Mouse (Mus musculus) stomach, embryonic 15.5 days (tissue): ENCODE measurements at regions not wholly inside any gene's neighbourhood (a gene's known extent, or its start where the extent isn't known, plus 50 kb on each side); places are given as distances from the start of the nearest gene placed in this dataset.

Source experiments
- ATAC-seq: fragments of 200-750 bp; cut with Nextera tagmentation; 2 replicates; pipeline ENCODE4 v1.8.0; 2017; ENCODE audit warnings: low read depth, moderate number of reproducible peaks, moderate TSS enrichment; ENCODE audit not compliant: insufficient read depth, low FRiP score
- H3K27ac ChIP-seq: fragments of 300-500 bp; sonication (generic); 2 replicates; pipeline ENCODE4 v1.5.1; 2015; ENCODE audit warnings: mild to moderate bottlenecking, inconsistent platforms
- H3K27me3 ChIP-seq: fragments of 300-500 bp; sonication (generic); replicated peaks from 2 replicates; pipeline ENCODE4 v1.6.1; 2015; ENCODE audit warnings: inconsistent platforms
- H3K36me3 ChIP-seq: fragments of 300-500 bp; sonication (generic); 2 replicates; pipeline ENCODE4 v1.6.1; 2015; ENCODE audit warnings: inconsistent platforms
- H3K4me1 ChIP-seq: fragments of 300-500 bp; sonication (generic); 2 replicates; pipeline ENCODE4 v1.6.1; 2015; ENCODE audit warnings: inconsistent platforms
- H3K4me2 ChIP-seq: fragments of 300-500 bp; sonication (generic); 2 replicates; pipeline ENCODE4 v1.6.1; 2015; ENCODE audit warnings: mild to moderate bottlenecking, inconsistent platforms
- H3K4me3 ChIP-seq: fragments of 300-500 bp; sonication (generic); replicated peaks from 2 replicates; pipeline ENCODE4 v1.5.1; 2015; ENCODE audit warnings: inconsistent platforms
- H3K9ac ChIP-seq: fragments of 300-500 bp; sonication (generic); 2 replicates; pipeline ENCODE4 v1.6.1; 2015; ENCODE audit warnings: inconsistent platforms
- H3K9me3 ChIP-seq: fragments of 300-500 bp; sonication (generic); 2 replicates; pipeline ENCODE4 v1.6.1; 2016; ENCODE audit warnings: inconsistent platforms
- WGBS: fragments of 180-500 bp; shearing (Covaris S2); methylation state at CpG from one replicate; pipeline ENCODE4 v1.1.7; 2015; 5-methylcytosine and 5-hydroxymethylcytosine counted together

DNA sequence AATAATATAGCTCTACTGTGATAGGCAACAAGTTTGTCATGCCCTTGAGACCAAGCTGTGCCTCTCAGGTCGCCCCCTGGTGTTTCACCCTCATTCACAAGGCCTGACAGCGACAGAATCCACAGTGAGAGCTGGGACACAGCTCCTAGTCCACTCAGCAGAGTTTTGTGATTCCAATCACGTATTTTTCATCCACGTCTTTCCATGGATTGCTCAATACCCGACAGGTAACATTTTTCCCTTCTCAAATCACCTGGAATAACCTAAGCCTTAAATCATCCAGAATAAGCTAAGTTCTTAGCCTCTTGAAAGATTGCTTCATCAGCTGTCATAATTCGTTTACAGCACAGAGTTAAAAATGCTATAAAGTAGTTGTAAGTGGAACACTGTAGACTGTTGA is 211.3 kb downstream of the Ccdc91 start:
- Histone ChIP-seq H3K9ac (no peak overlapping the region), H3K4me3 (no peak overlapping the region), H3K4me1 (no peaks in the 10 kb centered on the region), H3K36me3 (no peaks in the 10 kb centered on the region), H3K4me2 (no peak overlapping the region), H3K27me3 (no peaks in the 10 kb centered on the region), H3K9me3 (no peaks in the 10 kb centered on the region), H3K27ac (no peak overlapping the region)
- 67% methylated on average over 6 of the region's 6 CpGs for WGBS
- no peak for ATAC-seq

DNA sequence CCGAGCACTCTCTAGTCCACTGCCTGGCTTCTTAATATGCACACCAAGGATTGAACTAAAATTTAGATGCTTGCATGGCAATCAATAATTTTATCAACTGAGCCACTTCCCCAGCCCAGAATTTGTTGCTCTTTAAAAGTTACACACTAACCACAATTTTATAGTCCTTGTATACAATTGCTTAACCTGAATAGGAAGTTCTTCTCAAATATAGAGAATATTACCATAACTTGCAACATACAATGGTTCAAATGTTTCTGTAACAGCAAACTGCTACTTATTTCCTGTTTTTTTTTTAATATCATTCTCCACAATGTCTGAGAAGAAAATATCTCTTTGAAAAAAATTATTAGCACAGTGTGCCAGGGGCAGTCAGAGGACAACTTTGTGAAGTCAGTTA is 222.6 kb downstream of the Ccdc91 start:
- no peak overlapping the region for H3K9ac ChIP-seq
- no peak for ATAC-seq
- 84% methylated on average over 1 of the region's 1 CpGs for WGBS

DNA sequence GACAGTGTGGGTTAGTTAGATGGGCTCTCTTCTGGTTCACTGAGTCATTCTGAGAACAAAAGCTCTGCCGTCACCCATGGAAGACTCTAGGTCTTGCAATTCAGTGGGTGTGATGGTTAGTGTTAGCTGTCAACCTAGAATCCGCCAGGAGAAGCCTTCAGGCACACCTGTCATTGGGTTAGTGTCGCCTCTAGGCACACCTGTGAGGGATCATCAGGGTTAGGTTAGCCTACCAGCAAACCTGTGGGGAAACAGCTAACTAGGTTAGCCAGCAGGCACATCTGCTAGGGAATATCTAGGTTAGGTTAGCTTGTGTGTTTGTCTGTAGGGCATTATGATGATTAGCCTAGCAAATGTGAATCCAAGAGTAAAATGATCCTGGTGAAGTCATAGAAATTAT is 223.8 kb downstream of the Ccdc91 start:
- no peaks in the 10 kb centered on the region for H3K9me3 ChIP-seq
- H3K27ac ChIP-seq: no peak overlapping the region
- no peak overlapping the region for H3K9ac ChIP-seq
- no peak overlapping the region for H3K4me2 ChIP-seq
- 76% methylated on average over 3 of the region's 3 CpGs for WGBS
- no peak overlapping the region for H3K4me3 ChIP-seq
- no peaks in the 10 kb centered on the region for H3K36me3 ChIP-seq
- H3K4me1 ChIP-seq: no peaks in the 10 kb centered on the region
- no peak for ATAC-seq
- no peaks in the 10 kb centered on the region for H3K27me3 ChIP-seq

More for the DNA sequence above, 222.6 kb downstream of the Ccdc91 start:
- Histone ChIP-seq H3K9me3 (no peaks in the 10 kb centered on the region), H3K27me3 (no peaks in the 10 kb centered on the region), H3K27ac (no peak overlapping the region), H3K4me2 (no peak overlapping the region), H3K36me3 (no peaks in the 10 kb centered on the region), H3K4me1 (no peaks in the 10 kb centered on the region), H3K4me3 (no peak overlapping the region)

DNA sequence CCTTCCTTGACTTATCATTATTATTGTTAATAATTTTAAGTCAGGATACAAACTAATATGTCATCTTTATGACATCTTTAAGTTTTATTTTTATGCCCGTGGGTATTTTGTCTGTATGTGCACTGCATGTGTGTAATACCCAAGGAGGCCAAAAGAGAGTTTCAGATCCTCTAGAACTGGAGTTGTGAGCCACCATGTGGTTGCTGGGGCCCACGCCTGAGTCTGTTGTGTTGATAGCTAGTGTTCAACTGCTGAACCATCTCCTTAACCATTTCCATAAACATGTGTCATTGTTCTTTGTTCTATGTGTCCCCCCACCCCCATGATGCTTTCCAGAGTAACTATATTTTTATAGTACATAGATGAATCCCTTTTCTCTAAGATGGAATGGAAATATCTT is 225.0 kb downstream of the Ccdc91 start:
- no peaks in the 10 kb centered on the region for H3K36me3 ChIP-seq
- ATAC-seq: no peak
- no peak overlapping the region for H3K27ac ChIP-seq
- H3K9me3 ChIP-seq: no peaks in the 10 kb centered on the region
- no peaks in the 10 kb centered on the region for H3K4me1 ChIP-seq
- H3K4me3 ChIP-seq: no peak overlapping the region
- no peaks in the 10 kb centered on the region for H3K27me3 ChIP-seq
- H3K4me2 ChIP-seq: no peak overlapping the region
- H3K9ac ChIP-seq: no peak overlapping the region
- WGBS: 68% methylated on average over 2 of the region's 2 CpGs

DNA sequence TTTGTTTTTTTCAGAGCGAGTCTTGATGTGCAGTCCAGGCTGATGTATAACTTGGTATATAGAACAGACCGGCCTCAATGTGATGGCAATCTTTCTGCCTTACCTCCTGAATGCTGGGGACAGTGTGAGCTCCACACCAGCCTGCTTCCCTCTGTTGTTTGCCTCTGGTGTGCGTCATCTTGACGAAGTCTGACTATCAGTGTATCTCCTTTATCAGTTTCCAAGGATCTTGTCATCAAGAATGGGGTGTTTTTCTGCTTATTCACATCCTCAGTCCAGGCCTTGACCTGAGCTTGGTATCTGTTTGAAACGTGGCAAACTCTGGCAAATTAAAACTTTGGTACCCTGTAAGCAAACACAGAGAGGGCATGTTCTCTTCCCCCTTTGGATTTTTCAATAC is 226.3 kb downstream of the Ccdc91 start:
- H3K4me1 ChIP-seq: no peaks in the 10 kb centered on the region
- H3K36me3 ChIP-seq: no peaks in the 10 kb centered on the region
- no peaks in the 10 kb centered on the region for H3K27me3 ChIP-seq
- no peak overlapping the region for H3K4me3 ChIP-seq
- no peak overlapping the region for H3K27ac ChIP-seq
- H3K9me3 ChIP-seq: no peaks in the 10 kb centered on the region
- H3K4me2 ChIP-seq: no peak overlapping the region
- WGBS: 64% methylated on average over 5 of the region's 5 CpGs
- no peak for ATAC-seq
- no peak overlapping the region for H3K9ac ChIP-seq

DNA sequence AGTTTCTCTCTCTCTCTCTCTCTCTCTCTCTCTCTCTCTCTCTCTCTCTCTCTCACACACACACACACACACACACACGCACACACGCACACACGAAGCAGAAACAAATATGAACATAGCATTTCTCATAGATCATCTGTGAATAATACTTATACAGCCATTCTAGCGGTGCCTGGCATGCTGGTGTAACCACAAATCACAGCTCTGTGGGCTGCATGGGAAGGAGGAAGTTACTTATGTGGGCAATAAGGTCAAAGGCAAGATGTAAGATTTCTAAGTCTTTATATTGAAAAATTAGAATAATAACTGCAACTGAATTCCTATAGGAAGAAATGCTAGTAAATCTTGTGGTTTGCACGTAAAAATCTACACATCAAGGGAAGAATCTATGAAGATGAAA is 228.7 kb downstream of the Ccdc91 start:
- Histone ChIP-seq H3K4me1 (no peaks in the 10 kb centered on the region), H3K27me3 (no peaks in the 10 kb centered on the region), H3K9ac (no peak overlapping the region), H3K4me3 (no peak overlapping the region), H3K9me3 (no peaks in the 10 kb centered on the region), H3K36me3 (no peaks in the 10 kb centered on the region), H3K27ac (no peak overlapping the region), H3K4me2 (no peak overlapping the region)
- no peak for ATAC-seq
- WGBS: 76% methylated on average over 5 of the region's 5 CpGs

DNA sequence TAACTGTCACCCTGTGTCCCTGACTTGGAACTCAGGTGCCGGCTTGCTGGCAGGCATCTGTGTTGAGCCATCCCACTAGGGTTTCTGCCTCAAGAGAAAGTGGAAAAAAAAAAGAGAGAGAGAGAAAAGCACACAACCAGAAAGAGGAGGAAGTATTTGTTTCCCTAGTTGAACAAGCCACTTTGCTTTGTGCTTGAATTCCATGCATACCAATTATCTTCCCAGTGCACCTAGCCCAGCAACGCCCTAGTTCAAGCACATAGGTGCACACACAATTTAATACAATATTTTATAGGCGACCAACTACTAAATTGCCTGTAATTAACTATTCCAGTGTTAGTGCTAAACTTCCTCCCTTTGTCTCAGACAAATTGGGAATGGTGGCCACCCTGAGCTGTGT is 230.3 kb downstream of the Ccdc91 start:
- Histone ChIP-seq H3K36me3 (no peaks in the 10 kb centered on the region), H3K27ac (no peak overlapping the region), H3K9ac (no peak overlapping the region), H3K27me3 (no peaks in the 10 kb centered on the region), H3K4me1 (no peaks in the 10 kb centered on the region), H3K4me3 (no peak overlapping the region), H3K4me2 (no peak overlapping the region), H3K9me3 (no peaks in the 10 kb centered on the region)
- ATAC-seq: no peak
- 62% methylated on average over 3 of the region's 3 CpGs for WGBS

DNA sequence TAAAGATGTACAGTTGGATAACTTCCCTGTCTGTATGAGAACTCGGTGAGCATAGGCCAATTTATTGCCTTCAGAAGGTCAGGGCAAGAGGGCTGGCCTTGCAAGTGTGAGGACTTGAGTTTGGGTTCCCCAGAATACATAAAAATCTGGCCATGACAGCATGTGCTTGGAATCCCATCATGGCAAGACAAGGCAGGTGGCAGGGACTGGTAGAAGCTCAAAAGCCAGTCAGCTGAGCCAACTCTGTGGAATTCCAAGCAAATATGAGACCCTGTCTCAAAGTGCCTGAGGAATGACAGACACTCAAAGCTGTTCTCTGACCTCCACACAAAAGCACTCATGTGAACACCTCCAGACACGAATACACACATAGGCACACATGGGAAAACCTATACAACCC is 231.1 kb downstream of the Ccdc91 start:
- H3K4me1 ChIP-seq: no peaks in the 10 kb centered on the region
- no peaks in the 10 kb centered on the region for H3K27me3 ChIP-seq
- H3K9ac ChIP-seq: no peak overlapping the region
- no peak overlapping the region for H3K4me3 ChIP-seq
- H3K27ac ChIP-seq: no peak overlapping the region
- H3K9me3 ChIP-seq: no peaks in the 10 kb centered on the region
- H3K36me3 ChIP-seq: no peaks in the 10 kb centered on the region
- no peak overlapping the region for H3K4me2 ChIP-seq
- 76% methylated on average over 2 of the region's 2 CpGs for WGBS
- ATAC-seq: no peak

DNA sequence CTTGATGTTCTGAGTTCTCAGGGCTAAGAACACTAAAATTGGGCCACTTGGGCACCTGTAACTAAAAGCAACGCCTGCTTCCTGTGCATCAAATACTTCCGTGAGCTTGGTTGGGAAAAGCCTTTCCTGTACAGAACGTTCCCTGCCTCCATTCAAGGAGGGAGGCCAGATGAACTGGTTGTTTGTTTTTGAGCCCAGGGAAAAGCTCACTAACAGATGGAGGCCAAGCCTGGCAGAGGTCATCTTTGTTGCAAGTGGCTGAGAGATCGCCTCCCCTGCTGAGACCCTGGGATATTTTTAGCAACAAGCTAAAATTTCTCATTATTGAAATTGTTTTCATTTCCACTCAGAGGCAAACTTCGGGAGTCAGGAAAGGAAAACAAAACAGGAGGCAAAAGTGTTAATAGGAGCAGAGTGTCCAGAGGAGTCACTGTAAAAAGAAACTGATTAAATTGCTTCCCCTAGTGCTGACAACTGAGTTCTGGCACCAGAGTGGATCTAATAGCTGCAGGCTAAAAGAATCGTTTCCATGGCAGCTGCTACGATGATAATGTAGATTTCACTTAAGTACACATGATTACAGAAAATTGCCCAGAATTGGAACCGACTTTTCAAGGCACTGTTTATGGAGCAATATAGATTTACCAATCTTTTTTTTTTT is 242.6 kb downstream of the Ccdc91 start:
- no peak for ATAC-seq
- no peak overlapping the region for H3K27ac ChIP-seq
- no peaks in the 10 kb centered on the region for H3K27me3 ChIP-seq
- H3K36me3 ChIP-seq: no peaks in the 10 kb centered on the region
- no peaks in the 10 kb centered on the region for H3K9me3 ChIP-seq
- no peak overlapping the region for H3K9ac ChIP-seq
- 25% methylated on average over 8 of the region's 8 CpGs for WGBS
- no peak overlapping the region for H3K4me3 ChIP-seq
- H3K4me2 ChIP-seq: no peak overlapping the region
- no peaks in the 10 kb centered on the region for H3K4me1 ChIP-seq

DNA sequence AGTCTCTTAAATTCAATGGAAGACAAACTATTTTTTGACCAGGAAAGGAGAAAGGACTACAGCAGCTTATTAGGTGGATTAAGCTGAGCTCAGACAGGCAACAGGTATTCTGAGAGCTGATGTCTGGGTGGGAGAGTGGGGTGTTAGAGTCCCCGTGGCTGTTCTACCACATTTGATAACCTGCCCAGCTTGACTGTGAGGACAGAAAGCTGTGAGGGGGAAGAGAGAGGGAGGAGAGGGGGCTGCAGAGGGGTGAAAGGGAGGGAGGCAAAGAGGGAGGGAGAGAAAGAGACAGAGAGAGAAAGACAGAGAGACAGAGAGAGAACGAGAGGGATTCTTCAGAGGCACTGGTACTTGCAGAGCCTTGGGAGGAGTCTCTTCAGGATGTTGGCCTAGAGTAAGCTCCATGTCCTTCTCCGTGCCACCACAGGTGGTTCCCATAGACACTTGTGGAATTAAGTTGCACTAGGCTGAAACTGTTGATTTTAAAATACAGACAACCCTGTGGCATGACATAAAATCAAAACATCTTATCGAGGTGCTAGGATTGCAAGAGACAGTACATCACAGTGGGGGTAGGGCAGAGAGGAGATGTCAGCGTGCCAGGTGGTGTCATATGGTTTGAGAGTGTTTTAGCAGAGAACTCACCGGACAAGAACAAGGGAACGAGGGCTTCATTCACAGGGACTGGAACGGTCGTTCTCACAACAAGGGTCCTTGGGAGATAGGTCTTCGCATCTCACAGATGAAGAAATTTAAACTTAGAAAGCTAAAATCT is 243.3 kb downstream of the Ccdc91 start:
- no peak overlapping the region for H3K27ac ChIP-seq
- no peak for ATAC-seq
- H3K9ac ChIP-seq: no peak overlapping the region

DNA sequence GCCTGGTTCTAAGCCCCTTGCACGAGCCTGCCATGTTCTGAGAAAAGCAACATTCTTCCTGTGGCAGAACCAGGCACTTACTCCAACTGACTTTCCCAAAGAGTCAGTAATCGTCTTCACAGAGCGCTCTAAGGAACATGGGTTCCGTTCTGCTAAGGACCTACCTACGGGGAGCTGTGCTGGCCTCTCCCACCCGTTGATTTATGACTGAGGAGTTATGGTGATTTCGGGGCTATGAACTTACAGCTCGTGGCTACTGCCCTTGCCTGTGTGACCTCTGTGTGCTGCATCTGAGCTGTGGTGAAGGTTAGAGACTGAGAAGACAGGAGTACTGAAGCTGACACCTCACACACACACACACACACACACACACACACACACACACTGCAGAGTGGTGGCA is 243.9 kb downstream of the Ccdc91 start:
- no peak for ATAC-seq
- no peak overlapping the region for H3K27ac ChIP-seq
- H3K9me3 ChIP-seq: no peaks in the 10 kb centered on the region
- no peaks in the 10 kb centered on the region for H3K36me3 ChIP-seq
- no peak overlapping the region for H3K9ac ChIP-seq
- 68% methylated on average over 8 of the region's 8 CpGs for WGBS
- no peak overlapping the region for H3K4me2 ChIP-seq
- no peaks in the 10 kb centered on the region for H3K27me3 ChIP-seq
- no peak overlapping the region for H3K4me3 ChIP-seq
- no peaks in the 10 kb centered on the region for H3K4me1 ChIP-seq

More for the DNA sequence above, 243.3 kb downstream of the Ccdc91 start:
- H3K4me2 ChIP-seq: no peak overlapping the region
- no peaks in the 10 kb centered on the region for H3K9me3 ChIP-seq
- WGBS: 59% methylated on average over 10 of the region's 10 CpGs
- no peaks in the 10 kb centered on the region for H3K4me1 ChIP-seq
- no peak overlapping the region for H3K4me3 ChIP-seq
- H3K27me3 ChIP-seq: no peaks in the 10 kb centered on the region
- no peaks in the 10 kb centered on the region for H3K36me3 ChIP-seq

DNA sequence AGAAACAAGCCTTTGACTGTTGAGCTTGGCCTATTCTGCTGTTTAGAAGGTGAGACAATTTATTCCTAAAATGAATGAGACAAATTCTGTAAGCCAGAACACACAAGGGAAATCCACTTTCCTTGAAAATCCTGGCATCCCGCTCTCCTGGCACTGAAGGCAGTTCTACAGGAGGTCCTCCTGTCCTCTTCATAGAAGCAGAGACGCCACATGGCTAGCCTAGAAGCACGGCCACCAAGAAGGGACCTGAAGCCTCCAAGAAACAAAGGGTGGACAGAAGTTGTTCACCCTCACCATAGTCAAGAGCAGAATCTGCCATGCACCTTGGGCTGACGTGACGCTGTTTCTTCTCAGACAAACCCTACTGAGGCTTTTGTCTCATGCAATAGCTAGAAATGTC is 247.7 kb downstream of the Ccdc91 start:
- H3K36me3 ChIP-seq: no peaks in the 10 kb centered on the region
- H3K4me2 ChIP-seq: no peak overlapping the region
- H3K27ac ChIP-seq: no peak overlapping the region
- H3K9me3 ChIP-seq: no peaks in the 10 kb centered on the region
- WGBS: 90% methylated on average over 5 of the region's 5 CpGs
- no peaks in the 10 kb centered on the region for H3K27me3 ChIP-seq
- H3K4me3 ChIP-seq: no peak overlapping the region
- ATAC-seq: no peak
- H3K9ac ChIP-seq: no peak overlapping the region
- H3K4me1 ChIP-seq: no peaks in the 10 kb centered on the region
